Mouse (Mus musculus) ES-E14 (cell line): ENCODE results near the gene Adgrv1. TPM values are rescaled to one million over a fixed set of nuclear protein-coding genes. Genes with fewer than 3 reads are reported as not detected.

Experiments used
- DNase-seq: peaks from one replicate; pipeline ENCODE4 v3.0.0-alpha.2; 2013; ENCODE audit warnings: low read depth, low spot score
- H3K27ac ChIP-seq: 2 replicates; pipeline ENCODE4 v1.5.1; 2012; ENCODE audit warnings: low read depth, mild to moderate bottlenecking, low read length, moderate library complexity, mixed read lengths; ENCODE audit not compliant: poor library complexity, insufficient read depth, severe bottlenecking
- H3K36me3 ChIP-seq: 2 replicates; pipeline ENCODE4 v1.6.1; 2012; ENCODE audit warnings: mild to moderate bottlenecking, low read length, moderate library complexity, mixed read lengths; ENCODE audit not compliant: control insufficient read depth, poor library complexity, insufficient read depth, severe bottlenecking
- H3K4me1 ChIP-seq, 2 experiments: fragments of 150-350 bp in 1 of 2; sonication (generic) in 1 of 2; 2 replicates each; pipeline ENCODE4 v1.6.1; 2012; ENCODE audit warnings: low read length in 2 of 2, mild to moderate bottlenecking in 1 of 2, mixed read lengths in 1 of 2; ENCODE audit not compliant: control insufficient read depth in 2 of 2, insufficient read depth in 2 of 2, poor library complexity in 1 of 2
- H3K4me3 ChIP-seq, 2 experiments: fragments of 150-350 bp in 1 of 2; sonication (generic) in 1 of 2; 2 replicates each; pipeline ENCODE4 v1.5.1; 2012; ENCODE audit warnings: low read length in 2 of 2, low read depth in 1 of 2, mild to moderate bottlenecking in 1 of 2, mixed read lengths in 1 of 2; ENCODE audit not compliant: insufficient read depth in 1 of 2, poor library complexity in 1 of 2, severe bottlenecking in 1 of 2
- H3K9ac ChIP-seq: 2 replicates; pipeline ENCODE4 v1.6.1; 2012; ENCODE audit warnings: low read depth, mild to moderate bottlenecking, low read length, mixed read lengths; ENCODE audit not compliant: poor library complexity, insufficient read depth, severe bottlenecking
- H3K9me3 ChIP-seq: fragments of 150-350 bp; sonication (generic); 2 replicates; pipeline ENCODE4 v1.6.1; 2012; ENCODE audit warnings: low read depth, mild to moderate bottlenecking, low read length; ENCODE audit not compliant: control insufficient read depth, insufficient read depth
- CHD2 ChIP-seq: IDR thresholded peaks from 2 replicates; pipeline ENCODE4 v1.6.1; 2014; ENCODE audit warnings: mild to moderate bottlenecking, low read depth, low read length, inconsistent platforms
- HCFC1 ChIP-seq: IDR thresholded peaks from 2 replicates; pipeline ENCODE4 v1.6.1; 2012; ENCODE audit warnings: low read length, inconsistent platforms, borderline replicate concordance; ENCODE audit not compliant: insufficient read depth
- MAFK ChIP-seq: IDR thresholded peaks from 2 replicates; pipeline ENCODE4 v1.6.1; 2014; ENCODE audit warnings: mild to moderate bottlenecking, low read depth, low read length, inconsistent platforms; ENCODE audit not compliant: insufficient read depth
- ZC3H11A ChIP-seq: IDR thresholded peaks from 2 replicates; pipeline ENCODE4 v1.6.1; 2012; ENCODE audit warnings: low read depth, mild to moderate bottlenecking, inconsistent platforms, low read length, borderline replicate concordance
- ZNF384 ChIP-seq: IDR thresholded peaks from 2 replicates; pipeline ENCODE4 v1.6.1; 2012; ENCODE audit warnings: low read depth, low read length, inconsistent platforms
- in situ Hi-C, 2 experiments: fragments of 600-800 bp; cut with MboI; formaldehyde crosslinking; loops; one replicate each; pipeline ENCODE4 v1.15.1; 2025; ENCODE audit warnings: low sequenced_read_pairs in 2 of 2, inconsistent platforms in 1 of 2; ENCODE audit not compliant: unreplicated experiment in 2 of 2
- total RNA-seq: library from RNA; depleted of rRNA; stranded (reverse); fragments of 300-350 nt; gene quantifications from 2 replicates; pipeline ENCODE4 v1.2.3, GENCODE M21; 2012

The Adgrv1 gene
- total RNA-seq, 1 experiment = 22.0 TPM

- TF ChIP-seq HCFC1 = no peak
- TF ChIP-seq ZC3H11A = no peak
- no peak for TF ChIP-seq ZNF384
- TF ChIP-seq MAFK = no peak
- no peak for TF ChIP-seq CHD2
- no peaks in the 10 kb centered on the region for H3K36me3 ChIP-seq
- no peaks in the 10 kb centered on the region for H3K4me1 ChIP-seq
- no peak for DNase-seq
- H3K9ac ChIP-seq = no peak overlapping the region
- H3K4me3 ChIP-seq = no peak overlapping the region
- in situ Hi-C loops = no loop called here
- H3K27ac ChIP-seq = no peak overlapping the region
- H3K9me3 ChIP-seq = no peaks in the 10 kb centered on the region
Measured at GRCm38 (mm10) chr13:81300851-81301250, 332.1 kb downstream of the Adgrv1 start.

- Histone ChIP-seq H3K9me3 (no peaks in the 10 kb centered on the region), H3K4me1 (no peaks in the 10 kb centered on the region), H3K4me3 (no peak overlapping the region), H3K27ac (no peak overlapping the region), H3K9ac (no peak overlapping the region), H3K36me3 (no peaks in the 10 kb centered on the region)
- DNase-seq = no peak
- in situ Hi-C loops = no loop called here
- TF ChIP-seq MAFK (no peak), CHD2 (no peak), ZNF384 (no peak), HCFC1 (no peak), ZC3H11A (no peak)
Measured at GRCm38 (mm10) chr13:81294106-81294505, 338.8 kb downstream of the Adgrv1 start.

- H3K36me3 ChIP-seq = no peaks in the 10 kb centered on the region
- TF ChIP-seq ZC3H11A (no peak), CHD2 (no peak), HCFC1 (no peak), MAFK (no peak), ZNF384 (no peak)
- H3K4me1 ChIP-seq = no peaks in the 10 kb centered on the region
- H3K9ac ChIP-seq = no peak overlapping the region
- no peak overlapping the region for H3K27ac ChIP-seq
- in situ Hi-C loops = no loop called here
- no peak overlapping the region for H3K4me3 ChIP-seq
- DNase-seq = no peak
- H3K9me3 ChIP-seq = no peaks in the 10 kb centered on the region
Measured at GRCm38 (mm10) chr13:81282193-81282592, 350.8 kb downstream of the Adgrv1 start.

GRCm38 (mm10) chr13:81280650-81281229, 352.2 kb downstream of the Adgrv1 start:
- H3K4me1 ChIP-seq = no peaks in the 10 kb centered on the region

GRCm38 (mm10) chr13:81279351-81279736, 353.6 kb downstream of the Adgrv1 start:
- Histone ChIP-seq H3K9ac (no peak overlapping the region), H3K36me3 (no peaks in the 10 kb centered on the region), H3K4me3 (no peak overlapping the region), H3K4me1 (no peaks in the 10 kb centered on the region), H3K9me3 (no peaks in the 10 kb centered on the region), H3K27ac (no peak overlapping the region)
- TF ChIP-seq CHD2 (no peak), MAFK (no peak), ZNF384 (no peak)
- in situ Hi-C loops = no loop called here
- DNase-seq = no peak

More at GRCm38 (mm10) chr13:81280650-81281229, 352.2 kb downstream of the Adgrv1 start:
- Histone ChIP-seq H3K36me3 (no peaks in the 10 kb centered on the region), H3K27ac (no peak overlapping the region), H3K9me3 (no peaks in the 10 kb centered on the region), H3K4me3 (no peak overlapping the region), H3K9ac (no peak overlapping the region)
- no peak for TF ChIP-seq MAFK
- DNase-seq = no peak
- in situ Hi-C loops = no loop called here
